Mouse (Mus musculus) heart, embryonic 12.5 days (tissue): Measurements from ENCODE around the gene Vmn2r121. TPM values are rescaled to one million over a fixed set of nuclear protein-coding genes. Genes with fewer than 3 reads are reported as not detected.

Source experiments
- ATAC-seq: fragments of 200-750 bp; cut with Nextera tagmentation; 2 replicates; pipeline ENCODE4 v1.8.0; 2017; ENCODE audit warnings: moderate TSS enrichment, moderate library complexity; ENCODE audit not compliant: insufficient number of reproducible peaks, low FRiP score
- H3K27ac ChIP-seq: fragments of 300-500 bp; sonication (generic); 2 replicates; pipeline ENCODE4 v1.5.1; 2016; ENCODE audit warnings: mild to moderate bottlenecking, moderate library complexity; ENCODE audit not compliant: poor library complexity, severe bottlenecking
- H3K27me3 ChIP-seq: fragments of 300-500 bp; sonication (generic); replicated peaks from 2 replicates; pipeline ENCODE4 v1.6.1; 2016; ENCODE audit warnings: mild to moderate bottlenecking, moderate library complexity
- H3K36me3 ChIP-seq: fragments of 300-500 bp; sonication (generic); 2 replicates; pipeline ENCODE4 v1.6.1; 2016; ENCODE audit warnings: mild to moderate bottlenecking, moderate library complexity
- H3K4me1 ChIP-seq: fragments of 300-500 bp; sonication (generic); replicated peaks from 2 replicates; pipeline ENCODE4 v1.6.1; 2016; ENCODE audit warnings: mild to moderate bottlenecking
- H3K4me2 ChIP-seq: fragments of 300-500 bp; sonication (generic); 2 replicates; pipeline ENCODE4 v1.6.1; 2016; ENCODE audit warnings: mild to moderate bottlenecking, moderate library complexity
- H3K4me3 ChIP-seq: fragments of 300-500 bp; sonication (generic); 2 replicates; pipeline ENCODE4 v1.5.1; 2016; ENCODE audit warnings: mild to moderate bottlenecking
- H3K9ac ChIP-seq: fragments of 300-500 bp; sonication (generic); 2 replicates; pipeline ENCODE4 v1.6.1; 2016; ENCODE audit warnings: mild to moderate bottlenecking, moderate library complexity
- H3K9me3 ChIP-seq: fragments of 300-500 bp; sonication (generic); replicated peaks from 2 replicates; pipeline ENCODE4 v1.6.1; 2016; ENCODE audit warnings: mild to moderate bottlenecking, moderate library complexity
- WGBS: fragments of 180-500 bp; shearing (Covaris S2); methylation state at CpG from one replicate; pipeline ENCODE4 v1.1.7; 2016; 5-methylcytosine and 5-hydroxymethylcytosine counted together
- polyA plus RNA-seq: library from polyadenylated mRNA; unstranded; fragments of >200 nt; fragmentation: Nextera tagmentation; extraction: Ambion mirVana; gene quantifications from 2 replicates; pipeline ENCODE4 v1.2.1, GENCODE M21; 2016

Vmn2r121 gene
- polyA plus RNA-seq, result not detected in 2 replicates

DNA sequence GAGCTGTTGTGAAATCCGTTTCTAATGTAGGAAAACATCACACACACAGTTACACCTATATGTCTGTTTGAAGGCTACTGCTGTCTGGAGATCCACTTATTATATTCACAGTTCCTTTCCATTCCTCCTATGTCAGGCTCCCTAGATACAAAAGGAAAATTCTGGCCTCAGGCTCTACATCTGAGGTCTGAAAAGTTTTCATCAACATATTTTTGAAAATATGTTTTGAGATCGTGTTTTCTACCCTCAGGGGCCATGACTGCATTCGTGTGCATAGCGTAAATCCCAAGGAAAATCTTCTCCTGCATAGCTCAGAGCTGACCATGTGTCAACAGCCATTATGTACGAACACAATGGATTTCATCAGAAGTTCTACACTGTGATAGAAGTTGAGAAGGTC is at the start of gene Vmn2r121:
Gene Vmn2r121, minus strand, starts transcription at position 101 of the 400 bp plus-strand sequence.
- Histone ChIP-seq H3K4me3 (no peak within 1 kb of the TSS), H3K4me1 (no peaks in the 10 kb centered on the region), H3K9ac (no peak within 1 kb of the TSS), H3K9me3 (no peaks in the 10 kb centered on the region), H3K4me2 (no peak within 1 kb of the TSS), H3K27ac (no peak within 1 kb of the TSS), H3K36me3 (no peaks in the 10 kb centered on the region), H3K27me3 (no peaks in the 10 kb centered on the region)
- no peak for ATAC-seq
- WGBS, result 59% methylated on average over 5 of the region's 5 CpGs
